Mouse (Mus musculus) heart, postnatal 4 days (tissue): ENCODE measurements at regions not wholly inside any gene's neighbourhood (a gene's known extent, or its start where the extent isn't known, plus 50 kb on each side); places are given as distances from the start of the nearest gene placed in this dataset.

Source experiments
- DNase-seq: peaks from one replicate; pipeline ENCODE4 v3.0.0; 2021

DNA sequence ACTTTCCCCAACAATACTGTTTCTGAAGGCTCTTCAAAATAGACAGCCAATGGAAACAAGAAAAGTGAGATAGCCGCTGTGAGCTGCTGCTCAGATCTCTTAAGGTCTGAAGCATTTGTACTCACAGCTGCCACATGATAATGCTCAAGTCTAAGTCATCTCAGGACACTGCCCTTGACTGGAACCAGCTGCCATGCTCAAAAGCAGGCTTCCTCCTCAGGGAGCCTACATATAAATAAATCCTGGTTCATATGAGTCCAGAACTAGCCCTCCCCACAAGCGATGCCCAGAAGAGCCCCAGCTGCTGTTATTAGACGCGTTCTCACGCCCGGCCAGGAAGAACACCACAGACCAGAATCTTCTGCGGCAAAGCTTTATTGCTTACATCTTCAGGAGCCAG, 304.9 kb upstream of the Negr1 start:
- DNase-seq = peak; percentile 20

DNA sequence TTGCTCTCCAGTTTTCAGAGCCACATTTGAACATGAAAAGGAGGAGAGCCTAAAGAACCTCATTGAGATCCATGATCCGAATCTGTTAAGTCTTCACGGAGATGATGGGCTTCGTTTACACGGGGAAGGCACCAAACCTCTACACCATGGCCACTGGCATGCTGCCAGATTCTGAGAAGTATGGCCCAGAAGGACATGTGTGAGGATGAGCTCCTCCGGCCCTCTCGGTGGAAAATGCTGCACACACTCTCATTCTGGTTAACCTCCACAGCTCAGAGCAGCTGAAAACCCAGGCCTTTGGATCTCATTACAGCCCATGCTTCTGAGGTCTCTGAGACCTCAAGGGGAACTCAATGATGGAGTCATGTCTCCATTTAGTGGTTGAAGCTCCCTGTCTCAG, 296.9 kb upstream of the Negr1 start:
- no peak for DNase-seq

GRCm38 (mm10) chr3:156267727-156268126, 293.9 kb upstream of the Negr1 start:
- no peak for DNase-seq

DNA sequence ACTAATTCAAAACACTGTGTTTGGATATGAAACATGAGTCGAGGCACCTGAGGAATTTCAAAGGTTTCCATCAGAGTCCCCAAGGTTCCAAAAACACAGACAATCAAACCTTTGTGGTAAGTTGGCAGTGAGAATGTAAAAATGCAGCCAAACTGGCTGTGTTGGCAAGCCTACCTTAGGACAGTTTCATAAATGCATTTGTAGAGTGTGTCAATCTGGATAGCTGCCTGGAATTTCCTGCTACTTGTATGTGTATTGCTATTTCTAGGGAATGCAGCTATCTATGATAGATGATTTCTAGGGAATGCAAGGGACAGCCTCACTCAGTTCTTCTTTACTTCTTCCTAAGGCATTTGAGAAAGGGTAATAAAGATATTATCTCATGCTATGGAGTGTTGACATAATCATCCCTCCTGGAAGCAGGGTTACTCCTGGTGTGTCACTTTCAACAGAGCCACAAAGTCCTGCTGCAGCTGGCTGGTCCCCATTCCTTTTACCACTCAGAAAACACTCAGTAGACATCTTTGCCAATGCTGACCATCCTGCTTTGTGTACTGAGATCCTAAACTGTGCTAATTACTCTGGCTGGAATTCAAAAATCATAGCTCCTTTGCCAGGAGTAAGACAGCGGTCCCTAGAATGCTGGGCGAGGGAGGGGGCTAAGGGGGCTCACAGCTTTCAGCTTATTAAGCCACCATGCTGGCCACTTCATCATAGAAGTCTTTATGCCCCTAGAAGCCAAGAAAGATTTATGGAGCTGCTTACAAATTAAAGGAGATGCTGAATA, 261.4 kb upstream of the Negr1 start:
- no peak for DNase-seq

GRCm38 (mm10) chr3:156301302-156301701, 260.3 kb upstream of the Negr1 start:
- DNase-seq = no peak

GRCm38 (mm10) chr3:156301745-156302144, 259.8 kb upstream of the Negr1 start:
- DNase-seq = no peak

DNA sequence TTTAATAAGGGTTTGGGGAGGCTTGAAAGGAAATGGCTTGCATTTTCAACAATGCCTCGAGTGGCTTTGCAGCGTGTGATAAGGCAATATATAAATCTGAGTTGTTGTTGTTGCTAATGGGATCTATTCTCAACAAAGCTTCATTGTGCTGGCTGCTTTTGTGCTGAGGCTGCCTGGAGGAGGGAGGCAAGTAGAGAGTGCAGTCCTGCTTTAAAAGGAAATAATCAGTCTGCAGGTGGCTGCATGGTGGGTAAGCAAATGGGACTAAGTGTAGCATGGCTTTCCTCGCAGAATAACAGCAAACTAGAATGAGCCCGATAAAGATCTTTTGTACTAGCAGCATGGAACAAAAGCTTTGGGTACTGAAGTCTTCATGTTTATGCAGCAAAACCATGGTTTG, 257.4 kb upstream of the Negr1 start:
- no peak for DNase-seq

DNA sequence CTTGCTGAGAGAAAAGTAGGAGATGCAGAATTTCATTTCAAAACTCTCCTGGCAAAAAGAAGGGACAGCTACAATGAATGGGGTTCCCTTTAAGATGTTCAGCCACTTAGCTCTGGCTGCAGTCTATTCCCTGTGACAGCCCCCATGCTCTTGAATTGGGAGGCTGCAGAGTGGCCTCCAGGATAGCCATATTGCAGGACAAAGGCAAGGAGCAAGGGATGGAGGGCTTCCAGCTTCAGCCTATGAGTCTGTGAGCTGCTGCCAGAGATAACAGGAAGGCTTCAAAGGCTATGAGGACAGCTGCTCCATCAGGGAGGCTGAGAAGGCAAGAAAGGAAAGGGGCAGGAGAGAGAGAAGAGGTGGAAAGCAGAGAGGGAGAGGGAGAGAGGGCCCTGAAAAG, 256.5 kb upstream of the Negr1 start:
- no peak for DNase-seq

DNA sequence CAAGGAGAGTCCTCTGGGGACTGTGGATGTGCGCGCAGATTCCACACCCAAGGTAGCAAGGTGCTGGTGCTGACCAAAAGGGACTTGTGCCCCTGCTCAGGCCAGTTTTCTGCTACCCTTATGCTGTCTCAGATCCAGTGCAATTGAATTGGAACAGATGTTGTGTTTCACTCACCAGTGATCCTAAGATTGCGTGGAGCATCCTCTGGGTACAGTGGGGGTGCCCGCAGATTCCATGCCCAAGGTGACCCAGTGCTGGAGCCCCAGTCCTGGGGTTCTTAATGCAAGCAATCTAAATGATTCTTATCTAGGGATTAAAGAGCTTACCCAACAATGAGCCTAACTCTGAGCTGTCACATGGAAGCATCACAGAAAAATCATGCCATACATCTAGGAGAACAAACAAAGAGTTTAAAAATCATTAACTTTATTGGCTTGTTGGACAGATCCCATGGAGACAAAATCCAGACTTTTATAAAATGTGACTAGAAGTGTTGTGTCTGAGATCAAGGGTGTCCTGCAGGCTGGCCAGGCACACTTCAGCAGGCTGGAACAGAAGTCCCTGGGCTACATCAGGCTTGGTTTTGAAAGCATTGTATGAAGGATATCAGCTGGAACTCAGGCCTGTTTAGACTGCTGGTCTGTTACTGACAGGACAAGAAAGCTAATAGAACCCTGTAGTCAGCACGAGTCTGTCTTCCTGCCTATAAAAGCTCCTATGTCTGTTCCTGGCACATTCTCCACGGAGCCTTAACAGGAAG, 226.4 kb upstream of the Negr1 start:
- no peak for DNase-seq

GRCm38 (mm10) chr3:156341484-156341883, 220.1 kb upstream of the Negr1 start:
- no peak for DNase-seq

DNA sequence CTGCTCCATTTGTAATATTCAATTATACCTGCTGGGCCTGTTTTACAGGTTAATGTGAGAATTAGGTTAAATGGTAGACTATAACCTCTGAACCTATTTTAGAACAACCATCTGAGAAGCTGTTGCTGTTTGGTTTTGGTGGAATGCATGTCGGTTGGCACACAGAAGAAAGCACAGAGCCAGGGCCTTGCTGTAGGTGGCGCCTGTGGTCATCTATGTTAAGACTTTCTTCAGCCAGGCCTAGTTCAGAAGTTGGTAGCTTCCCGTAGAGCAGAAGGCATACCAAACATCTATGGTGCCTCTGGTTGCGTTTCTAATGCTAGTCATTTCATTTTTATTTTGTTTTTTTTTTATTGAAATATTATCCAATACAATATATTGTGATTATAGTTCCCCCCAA, 209.9 kb upstream of the Negr1 start:
- peak; percentile 15 for DNase-seq

DNA sequence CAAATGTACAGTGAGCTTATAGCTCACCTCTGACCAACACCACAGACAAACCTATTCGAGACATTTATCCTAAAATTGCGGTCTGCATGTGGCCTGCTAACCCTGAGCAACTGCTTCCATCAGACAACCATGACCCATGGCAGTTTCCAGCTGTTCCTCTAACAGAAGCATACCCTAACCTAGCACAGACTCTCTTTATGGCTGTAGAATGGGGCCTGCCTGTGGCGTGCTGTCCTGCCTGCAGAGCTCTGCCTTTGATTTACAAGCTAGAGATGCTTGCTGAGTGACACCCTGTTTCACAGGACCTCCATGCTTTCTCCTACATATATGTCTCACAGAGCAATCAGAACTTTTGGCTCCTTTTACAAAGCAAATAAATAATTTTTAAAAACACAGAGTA, 208.2 kb upstream of the Negr1 start:
- DNase-seq = no peak

DNA sequence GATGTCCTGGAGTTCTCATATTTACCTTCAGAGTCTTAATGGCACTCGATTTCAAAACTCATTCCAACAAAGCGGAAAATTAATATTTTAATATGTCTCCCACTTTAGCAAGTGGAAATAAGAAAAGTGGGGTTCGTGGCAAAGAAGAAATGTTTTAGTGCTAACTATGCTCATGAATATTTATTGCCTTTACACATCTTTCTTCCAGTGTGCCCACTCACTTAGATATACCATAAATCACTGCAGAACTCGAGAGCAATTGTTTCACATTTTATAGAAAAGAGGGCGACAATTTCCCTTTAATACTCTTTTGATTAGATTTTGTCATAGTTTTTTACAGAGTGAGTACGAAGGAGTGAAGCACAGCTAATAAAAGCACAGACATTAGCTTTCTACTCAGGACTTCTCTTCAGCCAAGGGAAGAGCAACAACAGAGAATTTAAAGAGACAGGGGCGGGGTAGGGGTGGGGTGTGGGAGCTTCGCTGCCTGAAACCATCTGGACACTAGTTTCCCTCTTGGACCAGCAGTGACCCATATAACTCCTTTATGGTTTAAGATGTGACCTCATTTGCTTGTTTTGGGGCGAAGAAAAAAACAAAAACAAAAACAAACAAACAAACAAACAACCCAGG, 207.6 kb upstream of the Negr1 start:
- no peak for DNase-seq

- no peak for DNase-seq
Measured at GRCm38 (mm10) chr3:156368669-156369343, 192.8 kb upstream of the Negr1 start.

DNA sequence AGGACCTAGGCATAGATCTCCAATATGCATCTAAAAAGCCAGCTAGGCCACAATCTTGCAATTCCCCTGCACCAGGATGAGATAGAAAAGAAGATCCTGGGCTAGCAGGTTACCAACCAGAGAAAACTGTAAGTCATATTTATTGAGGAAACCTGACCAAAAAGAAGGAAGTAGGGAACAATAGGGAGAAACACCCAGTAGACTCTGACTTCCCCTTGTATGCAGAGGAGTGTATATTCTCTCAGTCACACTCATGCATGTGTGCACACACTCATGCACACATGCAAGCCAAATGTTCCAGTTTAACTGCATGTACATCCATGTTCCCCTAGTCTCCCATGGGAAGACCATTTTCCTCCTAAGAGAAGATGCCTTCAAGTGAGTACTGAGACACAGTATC, 184.9 kb upstream of the Negr1 start:
- DNase-seq = no peak

GRCm38 (mm10) chr3:156382919-156383318, 178.7 kb upstream of the Negr1 start:
- no peak for DNase-seq

- no peak for DNase-seq
Measured at GRCm38 (mm10) chr3:156406136-156406535, 155.5 kb upstream of the Negr1 start.

- no peak for DNase-seq
Measured at GRCm38 (mm10) chr3:156407112-156407511, 154.5 kb upstream of the Negr1 start.

DNA sequence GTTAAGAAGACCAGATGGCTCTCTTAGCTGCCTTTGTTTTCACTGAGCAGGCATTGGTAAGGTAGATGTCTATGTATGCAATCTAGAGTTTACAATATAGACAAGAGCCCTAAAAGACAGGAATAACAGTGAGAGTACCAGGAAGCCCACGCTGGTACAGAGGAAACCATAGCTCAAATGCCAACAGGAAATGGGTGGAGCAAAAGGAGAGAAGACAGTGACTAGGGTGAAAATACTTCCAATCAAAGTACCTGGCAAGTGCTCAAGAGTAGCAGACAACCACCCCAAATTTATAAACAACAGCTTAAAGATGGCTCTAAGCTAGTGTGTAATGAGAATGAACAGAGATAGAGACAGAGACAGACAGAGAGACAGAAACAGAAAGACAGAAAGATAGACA, 151.5 kb upstream of the Negr1 start:
- DNase-seq = no peak

DNA sequence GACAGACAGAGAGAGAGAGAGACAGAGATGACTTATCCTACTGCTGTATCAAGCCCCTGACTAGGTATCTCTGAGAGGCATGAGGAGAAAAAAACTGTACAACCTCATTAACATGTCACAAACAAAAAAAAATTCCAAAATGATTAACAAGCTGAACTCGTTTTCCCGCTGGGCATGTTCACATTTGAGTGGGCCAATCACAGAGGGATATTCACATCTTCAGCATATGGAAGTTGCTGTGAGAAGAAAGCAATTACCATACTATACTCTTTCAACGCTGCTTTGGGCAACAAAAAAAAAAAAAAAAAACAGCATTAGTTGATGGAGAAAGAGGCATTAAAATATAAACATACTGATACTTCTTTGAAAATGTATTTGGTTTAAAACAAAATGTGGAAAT, 148.8 kb upstream of the Negr1 start:
- DNase-seq = no peak

DNA sequence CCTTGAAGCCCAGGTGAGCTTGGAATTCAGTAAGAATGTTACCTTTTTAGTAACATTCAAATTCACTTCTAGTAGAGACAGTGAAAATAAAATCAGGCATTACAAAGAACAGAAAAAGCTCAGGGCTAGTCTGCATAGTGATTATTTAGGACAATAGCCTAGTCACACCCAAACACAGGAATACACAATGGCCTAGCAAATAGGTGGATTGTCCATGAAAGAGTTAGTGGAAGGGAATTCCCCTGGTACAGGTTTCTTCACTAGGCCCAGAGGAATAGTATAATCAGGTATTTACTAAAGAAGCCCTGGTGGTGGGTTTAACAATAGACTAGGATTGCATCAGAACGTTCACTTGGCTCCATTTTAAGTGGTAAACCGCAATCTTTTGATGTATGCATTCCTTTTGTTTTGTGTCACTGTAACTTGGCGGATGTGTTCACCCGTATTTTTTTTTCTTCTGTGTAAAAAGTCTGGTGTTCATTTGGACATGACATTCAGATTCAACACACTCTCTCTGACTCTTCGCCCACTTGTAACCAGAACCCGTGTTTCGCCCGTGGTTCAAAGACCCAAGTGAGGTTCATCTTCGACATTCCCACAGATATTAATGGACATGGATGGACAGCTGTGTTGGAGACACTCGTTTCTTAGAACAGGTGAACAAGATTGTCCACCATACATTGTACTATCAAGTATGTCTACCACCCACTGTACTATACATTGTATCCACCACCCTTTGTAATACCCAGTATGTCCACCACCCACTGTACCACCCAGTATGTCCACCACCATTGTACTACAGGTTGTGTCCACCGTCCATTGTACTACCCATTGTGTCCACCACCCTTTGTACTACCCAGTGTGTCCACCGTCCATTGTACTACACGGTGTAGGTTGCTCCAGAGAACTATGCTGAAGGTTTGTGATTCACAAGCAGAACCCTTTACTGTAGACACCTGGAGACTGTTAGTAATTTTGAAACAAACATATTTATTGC, 146.9 kb upstream of the Negr1 start:
- no peak for DNase-seq

DNA sequence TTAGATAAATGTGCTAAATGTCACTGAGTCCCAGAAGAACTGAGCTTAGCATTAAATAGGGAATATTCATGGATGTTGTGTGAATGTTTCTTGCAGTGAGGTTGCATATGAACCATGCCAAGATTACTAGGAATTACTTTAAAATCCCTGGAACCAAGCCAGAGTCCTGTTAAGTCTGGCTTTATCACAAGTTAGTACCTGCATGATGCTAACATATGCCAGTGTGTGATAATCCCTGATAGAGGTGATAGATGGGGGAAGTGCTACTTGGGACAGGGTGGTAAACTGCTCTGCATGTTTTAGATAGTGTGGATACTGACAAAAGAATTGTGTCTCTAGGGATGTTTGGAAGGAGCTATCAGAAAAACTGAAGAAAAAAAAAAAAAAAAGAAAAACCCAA, 143.5 kb upstream of the Negr1 start:
- no peak for DNase-seq
